In genomic region chr13:3917571-3918311, GRCm38 (mm10) we compare ENCODE assay signal across 8 mouse cellular contexts. TPM values are rescaled to one million over a fixed set of nuclear protein-coding genes. Genes with fewer than 3 reads are reported as not detected.
DNase-seq lines count a peak whose midpoint lies in the region; ATAC-seq lines count a peak whose summit lies in the region.

Gene Net1, minus strand, starts transcription at chr13:3918220.
Gene Tubal3, plus strand, starts transcription at chr13:3918274.

- no peaks in the 10 kb centered on the region for H3K9me3 ChIP-seq in hindbrain, embryonic 13.5 days

- H3K27ac ChIP-seq in hindbrain, embryonic 13.5 days, result peak within 1 kb of the TSS; percentile 48; the same call in 1 of the 2 replicates

- no peaks in the 10 kb centered on the region for H3K36me3 ChIP-seq in hindbrain, embryonic 13.5 days

- under 1% methylated on average over 52 of the region's 52 CpGs for WGBS in hindbrain, embryonic 13.5 days

- H3K27me3 ChIP-seq in hindbrain, embryonic 13.5 days, result no peaks in the 10 kb centered on the region

- peak within 1 kb of the TSS; percentile 90 for H3K4me3 ChIP-seq in hindbrain, embryonic 13.5 days

- peaks cover 10% of the 10 kb centered on the region for H3K4me1 ChIP-seq in hindbrain, embryonic 13.5 days (replicated peaks)

- peak; percentile 99 for ATAC-seq in hindbrain, embryonic 13.5 days (ENCODE audit: low FRiP score)

- peak within 1 kb of the TSS; percentile 82 for H3K9ac ChIP-seq in hindbrain, embryonic 13.5 days

- peak; percentile 91 for DNase-seq in Muller cell, postnatal 12 days (ENCODE audit: inconsistent ontology term)
- DNase-seq in cerebellum, adult 9-11 months, result peak; percentile 83
- peak; percentile 85 to 89 for DNase-seq in frontal cortex, postnatal 10 days (ENCODE audit: low spot score in 2 of 2)
- DNase-seq in layer of hippocampus, postnatal 25 days (ENCODE audit: extremely low spot score in 1 of 2, low spot score in 1 of 2), result peak; percentile 75 to 85
- peak; percentile 88 for DNase-seq in lung, postnatal 25 days (ENCODE audit: low spot score)
- peak; percentile 96 for DNase-seq in retina, embryonic 14.5 days (ENCODE audit: low spot score)
- DNase-seq in thymus, postnatal 4 days, result peak; percentile 93

- peak within 1 kb of the TSS; percentile 81 for H3K4me2 ChIP-seq in hindbrain, embryonic 13.5 days

RNA-seq across cellular contexts. Expression of gene Net1, which starts in this region (rescaled TPM):
- 13.9 and 15.9 TPM in 2 replicates for polyA plus RNA-seq in hindbrain, embryonic 13.5 days (2015; fragmentation: Nextera tagmentation; extraction: Ambion mirVana)
- 10 to 100 TPM; 33.0 to 38.2 TPM for total RNA-seq in layer of hippocampus, postnatal 25 days (2021)

RNA-seq across cellular contexts. Expression of gene Tubal3, which starts in this region (rescaled TPM):
- polyA plus RNA-seq in hindbrain, embryonic 13.5 days (2015; fragmentation: Nextera tagmentation; extraction: Ambion mirVana), result not detected in 2 replicates
- not detected for total RNA-seq in layer of hippocampus, postnatal 25 days (2021)

Comparison
In these comparisons a context has a peak if more than half of its experiments do, and no peak if none do; other contexts are left out.
1. Peak in every context shown above with its lines: DNase-seq, ATAC-seq, H3K4me3 ChIP-seq and H3K27ac ChIP-seq.